Mouse (Mus musculus): ENCODE measurements around the gene Oaz2. TPM values are rescaled to one million over a fixed set of nuclear protein-coding genes. Genes with fewer than 3 reads are reported as not detected.
"Not testable (repeated sequence)": the region's sequence is repeated elsewhere in the genome, so short reads cannot be mapped to it uniquely, and the experiment has no call there.

Oaz2 gene
- total and polyA plus RNA-seq, 2 experiments from 2014 or later: 293 to 350 TPM

- H3K36me3 ChIP-seq (replicated peaks; ENCODE audit: control insufficient read depth, insufficient read depth, low read length); H3K4me2 ChIP-seq (ENCODE audit: low read depth, low read length); H3K9me3 ChIP-seq (replicated peaks; ENCODE audit: control insufficient read depth, low read length); ATAC-seq (ENCODE audit: insufficient read depth, low read depth); H3K27me3 ChIP-seq (ENCODE audit: control insufficient read depth, insufficient read depth, low read length); H3K4me3 ChIP-seq (ENCODE audit: low read depth, low read length); H3K27ac ChIP-seq (ENCODE audit: low read depth); H3K9ac ChIP-seq (replicated peaks; ENCODE audit: low read depth, low read length); DNase-seq (ENCODE audit: low spot score): not testable (repeated sequence)
- WGBS: 89% methylated on average over 1 of the region's 1 CpGs
- peak; percentile 24; the same call in 1 of the 2 replicates for TF ChIP-seq CTCF (IDR thresholded peaks at IDR 0.05; ENCODE audit: low read depth)
- peaks cover 31% of the 10 kb centered on the region for H3K4me1 ChIP-seq (ENCODE audit: control insufficient read depth, insufficient read depth)
These were observed 15.8 kb upstream of the Oaz2 start for GRCm38 (mm10) chr9:65651957-65652356.

GRCm38 (mm10) chr9:65653741-65654140, 14.1 kb upstream of the Oaz2 start:
- 94% methylated on average over 4 of the region's 4 CpGs for WGBS
- H3K27ac ChIP-seq (ENCODE audit: low read depth): no peak overlapping the region
- ATAC-seq (ENCODE audit: insufficient read depth, low read depth) (no peak), DNase-seq (ENCODE audit: low spot score) (no peak)
- TF ChIP-seq EP300 (IDR thresholded peaks at IDR 0.05; ENCODE audit: low read depth): no peak
- TF ChIP-seq CTCF (IDR thresholded peaks at IDR 0.05; ENCODE audit: low read depth): no peak
- H3K9me3 ChIP-seq (replicated peaks; ENCODE audit: control insufficient read depth, low read length): no peaks in the 10 kb centered on the region
- H3K4me2 ChIP-seq (ENCODE audit: low read depth, low read length): no peak overlapping the region
- no peak overlapping the region for H3K4me3 ChIP-seq (ENCODE audit: low read depth, low read length)
- peaks cover 22% of the 10 kb centered on the region for H3K4me1 ChIP-seq (ENCODE audit: control insufficient read depth, insufficient read depth)
- H3K27me3 ChIP-seq (ENCODE audit: control insufficient read depth, insufficient read depth, low read length): no peaks in the 10 kb centered on the region
- 0 out of 2 replicates have a peak, but pooled peaks cover 3% of the 10 kb centered on the region for H3K36me3 ChIP-seq (replicated peaks; ENCODE audit: control insufficient read depth, insufficient read depth, low read length)
- H3K9ac ChIP-seq (replicated peaks; ENCODE audit: low read depth, low read length): no peak overlapping the region

GRCm38 (mm10) chr9:65654700-65655237, 13.0 kb upstream of the Oaz2 start:
- no peaks in the 10 kb centered on the region for H3K27me3 ChIP-seq (ENCODE audit: control insufficient read depth, insufficient read depth, low read length)
- WGBS: 64% methylated on average over 3 of the region's 3 CpGs
- H3K27ac ChIP-seq (ENCODE audit: low read depth): no peak overlapping the region
- no peaks in the 10 kb centered on the region for H3K9me3 ChIP-seq (replicated peaks; ENCODE audit: control insufficient read depth, low read length)
- H3K4me3 ChIP-seq (ENCODE audit: low read depth, low read length): no peak overlapping the region
- no peak overlapping the region for H3K4me2 ChIP-seq (ENCODE audit: low read depth, low read length)
- DNase-seq (ENCODE audit: low spot score): no peak
- H3K36me3 ChIP-seq (replicated peaks; ENCODE audit: control insufficient read depth, insufficient read depth, low read length): 0 out of 2 replicates have a peak, but pooled peaks cover 3% of the 10 kb centered on the region
- no peak for TF ChIP-seq CTCF (IDR thresholded peaks at IDR 0.05; ENCODE audit: low read depth)
- no peak for TF ChIP-seq EP300 (IDR thresholded peaks at IDR 0.05; ENCODE audit: low read depth)
- peaks cover 13% of the 10 kb centered on the region for H3K4me1 ChIP-seq (ENCODE audit: control insufficient read depth, insufficient read depth)
- ATAC-seq (ENCODE audit: insufficient read depth, low read depth): no peak
- H3K9ac ChIP-seq (replicated peaks; ENCODE audit: low read depth, low read length): no peak overlapping the region

GRCm38 (mm10) chr9:65655540-65655939, 12.3 kb upstream of the Oaz2 start:
- 67% methylated on average over 8 of the region's 8 CpGs for WGBS
- no peaks in the 10 kb centered on the region for H3K9me3 ChIP-seq (replicated peaks; ENCODE audit: control insufficient read depth, low read length)
- 0 out of 2 replicates have a peak, but pooled peaks cover 3% of the 10 kb centered on the region for H3K36me3 ChIP-seq (replicated peaks; ENCODE audit: control insufficient read depth, insufficient read depth, low read length)
- H3K9ac ChIP-seq (replicated peaks; ENCODE audit: low read depth, low read length): no peak overlapping the region
- TF ChIP-seq EP300 (IDR thresholded peaks at IDR 0.05; ENCODE audit: low read depth) (no peak), CTCF (IDR thresholded peaks at IDR 0.05; ENCODE audit: low read depth) (no peak)
- H3K4me2 ChIP-seq (ENCODE audit: low read depth, low read length): no peak overlapping the region
- H3K27ac ChIP-seq (ENCODE audit: low read depth): no peak overlapping the region
- ATAC-seq (ENCODE audit: insufficient read depth, low read depth) (no peak), DNase-seq (ENCODE audit: low spot score) (no peak)
- peaks cover 6% of the 10 kb centered on the region for H3K4me1 ChIP-seq (ENCODE audit: control insufficient read depth, insufficient read depth)
- H3K27me3 ChIP-seq (ENCODE audit: control insufficient read depth, insufficient read depth, low read length): no peaks in the 10 kb centered on the region
- no peak overlapping the region for H3K4me3 ChIP-seq (ENCODE audit: low read depth, low read length)

- DNase-seq (ENCODE audit: low spot score) (no peak), ATAC-seq (ENCODE audit: insufficient read depth, low read depth) (no peak)
- WGBS: 72% methylated on average over 3 of the region's 3 CpGs
- H3K4me3 ChIP-seq (ENCODE audit: low read depth, low read length): no peak overlapping the region
- no peak overlapping the region for H3K9ac ChIP-seq (replicated peaks; ENCODE audit: low read depth, low read length)
- no peak overlapping the region for H3K27ac ChIP-seq (ENCODE audit: low read depth)
- H3K27me3 ChIP-seq (ENCODE audit: control insufficient read depth, insufficient read depth, low read length): no peaks in the 10 kb centered on the region
- H3K4me1 ChIP-seq (ENCODE audit: control insufficient read depth, insufficient read depth): peaks cover 4% of the 10 kb centered on the region; the same call in 1 of the 2 replicates
- TF ChIP-seq EP300 (IDR thresholded peaks at IDR 0.05; ENCODE audit: low read depth) (no peak), CTCF (IDR thresholded peaks at IDR 0.05; ENCODE audit: low read depth) (no peak)
- H3K4me2 ChIP-seq (ENCODE audit: low read depth, low read length): no peak overlapping the region
- no peaks in the 10 kb centered on the region for H3K36me3 ChIP-seq (replicated peaks; ENCODE audit: control insufficient read depth, insufficient read depth, low read length)
- H3K9me3 ChIP-seq (replicated peaks; ENCODE audit: control insufficient read depth, low read length): no peaks in the 10 kb centered on the region
These were observed 10.6 kb upstream of the Oaz2 start for GRCm38 (mm10) chr9:65657218-65657617.

GRCm38 (mm10) chr9:65661029-65661428, 6.8 kb upstream of the Oaz2 start:
- 41% methylated on average over 5 of the region's 5 CpGs for WGBS
- no peak overlapping the region for H3K4me2 ChIP-seq (ENCODE audit: low read depth, low read length)
- peak; percentile 66; the same call in 1 of the 2 replicates for ATAC-seq (ENCODE audit: insufficient read depth, low read depth)
- H3K27me3 ChIP-seq (ENCODE audit: control insufficient read depth, insufficient read depth, low read length): no peaks in the 10 kb centered on the region
- H3K27ac ChIP-seq (ENCODE audit: low read depth): no peak overlapping the region
- no peak for DNase-seq (ENCODE audit: low spot score)
- H3K4me3 ChIP-seq (ENCODE audit: low read depth, low read length): no peak overlapping the region
- TF ChIP-seq CTCF (IDR thresholded peaks at IDR 0.05; ENCODE audit: low read depth): peak; percentile 72
- no peak for TF ChIP-seq EP300 (IDR thresholded peaks at IDR 0.05; ENCODE audit: low read depth)
- no peaks in the 10 kb centered on the region for H3K9me3 ChIP-seq (replicated peaks; ENCODE audit: control insufficient read depth, low read length)
- no peak overlapping the region; the same call in 1 of the 2 replicates for H3K9ac ChIP-seq (replicated peaks; ENCODE audit: low read depth, low read length)
- H3K36me3 ChIP-seq (replicated peaks; ENCODE audit: control insufficient read depth, insufficient read depth, low read length): no peaks in the 10 kb centered on the region
- no peaks in the 10 kb centered on the region for H3K4me1 ChIP-seq (ENCODE audit: control insufficient read depth, insufficient read depth)
